Mouse (Mus musculus): ENCODE data around the gene Lxn. TPM values are rescaled to one million over a fixed set of nuclear protein-coding genes. Genes with fewer than 3 reads are reported as not detected.
A peak's percentile ranks its signal among the peaks of the same experiment; 100 is the strongest.

Lxn gene
- 3.7 and 6.3 TPM in 2 replicates for total RNA-seq (2012; rRNA removed)

GRCm38 (mm10) chr3:67463450-67464372 is at the start of gene Lxn:
Gene Lxn, minus strand, starts transcription at chr3:67463926.
- H3K9ac ChIP-seq (ENCODE audit: insufficient read depth, low read depth, low read length, poor library complexity, severe bottlenecking): peak within 1 kb of the TSS; percentile 76
- no peak within 1 kb of the TSS; the same call in 1 of the 2 replicates for H3K27ac ChIP-seq (ENCODE audit: insufficient read depth, low read depth, low read length, poor library complexity, severe bottlenecking)
- H3K9me3 ChIP-seq (ENCODE audit: control insufficient read depth, insufficient read depth, low read depth, low read length): no peaks in the 10 kb centered on the region
- H3K4me1 ChIP-seq (ENCODE audit: control insufficient read depth in 2 of 2, insufficient read depth in 2 of 2, low read length in 2 of 2, poor library complexity in 1 of 2): peaks cover 4 to 5% of the 10 kb centered on the region in 2 experiments; a peak in 2 of 4 replicates
- peak within 1 kb of the TSS; percentile 77 to 79 for H3K4me3 ChIP-seq (ENCODE audit: insufficient read depth in 1 of 2, low read depth in 1 of 2, low read length in 2 of 2, poor library complexity in 1 of 2, severe bottlenecking in 1 of 2)
- in situ Hi-C loops (cut with MboI; ENCODE audit: low sequenced_read_pairs in 2 of 2, unreplicated experiment in 2 of 2): no loop called here
- peaks cover 21% of the 10 kb centered on the region for H3K36me3 ChIP-seq (ENCODE audit: control insufficient read depth, insufficient read depth, low read length, poor library complexity, severe bottlenecking)
- DNase-seq (ENCODE audit: low read depth, low spot score): peak; percentile 56
- TF ChIP-seq HCFC1 (IDR thresholded peaks at IDR 0.05; ENCODE audit: borderline replicate concordance, insufficient read depth, low read length) (no peak), MAFK (IDR thresholded peaks at IDR 0.05; ENCODE audit: insufficient read depth, low read depth, low read length) (no peak), ZC3H11A (IDR thresholded peaks at IDR 0.05; ENCODE audit: borderline replicate concordance, low read depth, low read length) (no peak), ZNF384 (IDR thresholded peaks at IDR 0.05; ENCODE audit: low read depth, low read length) (no peak), CHD2 (IDR thresholded peaks at IDR 0.05; ENCODE audit: low read depth, low read length) (no peak)

- Histone ChIP-seq H3K4me3 (ENCODE audit: insufficient read depth in 1 of 2, low read depth in 1 of 2, low read length in 2 of 2, poor library complexity in 1 of 2, severe bottlenecking in 1 of 2) (no peak overlapping the region), H3K9ac (ENCODE audit: insufficient read depth, low read depth, low read length, poor library complexity, severe bottlenecking) (no peak overlapping the region), H3K27ac (ENCODE audit: insufficient read depth, low read depth, low read length, poor library complexity, severe bottlenecking) (no peak overlapping the region), H3K4me1 (ENCODE audit: control insufficient read depth in 2 of 2, insufficient read depth in 2 of 2, low read length in 2 of 2, poor library complexity in 1 of 2) (no peaks in the 10 kb centered on the region), H3K36me3 (ENCODE audit: control insufficient read depth, insufficient read depth, low read length, poor library complexity, severe bottlenecking) (no peaks in the 10 kb centered on the region), H3K9me3 (ENCODE audit: control insufficient read depth, insufficient read depth, low read depth, low read length) (no peaks in the 10 kb centered on the region)
- in situ Hi-C loops (cut with MboI; ENCODE audit: low sequenced_read_pairs in 2 of 2, unreplicated experiment in 2 of 2): no loop called here
- TF ChIP-seq ZC3H11A (IDR thresholded peaks at IDR 0.05; ENCODE audit: borderline replicate concordance, low read depth, low read length) (peak; percentile 49; the same call in 1 of the 2 replicates), ZNF384 (IDR thresholded peaks at IDR 0.05; ENCODE audit: low read depth, low read length) (no peak), MAFK (IDR thresholded peaks at IDR 0.05; ENCODE audit: insufficient read depth, low read depth, low read length) (no peak)
- peak; percentile 73 for DNase-seq (ENCODE audit: low read depth, low spot score)
Measured at GRCm38 (mm10) chr3:67512807-67513206, 49.1 kb upstream of the Lxn start.

- H3K9me3 ChIP-seq (ENCODE audit: control insufficient read depth, insufficient read depth, low read depth, low read length): no peaks in the 10 kb centered on the region
- TF ChIP-seq HCFC1 (IDR thresholded peaks at IDR 0.05; ENCODE audit: borderline replicate concordance, insufficient read depth, low read length) (no peak), CHD2 (IDR thresholded peaks at IDR 0.05; ENCODE audit: low read depth, low read length) (no peak), MAFK (IDR thresholded peaks at IDR 0.05; ENCODE audit: insufficient read depth, low read depth, low read length) (no peak), ZNF384 (IDR thresholded peaks at IDR 0.05; ENCODE audit: low read depth, low read length) (no peak), ZC3H11A (IDR thresholded peaks at IDR 0.05; ENCODE audit: borderline replicate concordance, low read depth, low read length) (no peak)
- no peak overlapping the region for H3K9ac ChIP-seq (ENCODE audit: insufficient read depth, low read depth, low read length, poor library complexity, severe bottlenecking)
- in situ Hi-C loops (cut with MboI; ENCODE audit: low sequenced_read_pairs in 2 of 2, unreplicated experiment in 2 of 2): no loop called here
- peaks cover 0 to 7% of the 10 kb centered on the region in 2 experiments; a peak in 2 of 4 replicates for H3K4me1 ChIP-seq (ENCODE audit: control insufficient read depth in 2 of 2, insufficient read depth in 2 of 2, low read length in 2 of 2, poor library complexity in 1 of 2)
- no peak overlapping the region for H3K27ac ChIP-seq (ENCODE audit: insufficient read depth, low read depth, low read length, poor library complexity, severe bottlenecking)
- DNase-seq (ENCODE audit: low read depth, low spot score): no peak
- no peak overlapping the region for H3K4me3 ChIP-seq (ENCODE audit: insufficient read depth in 1 of 2, low read depth in 1 of 2, low read length in 2 of 2, poor library complexity in 1 of 2, severe bottlenecking in 1 of 2)
- no peaks in the 10 kb centered on the region for H3K36me3 ChIP-seq (ENCODE audit: control insufficient read depth, insufficient read depth, low read length, poor library complexity, severe bottlenecking)
Measured at GRCm38 (mm10) chr3:67508216-67508892, 44.6 kb upstream of the Lxn start.

- H3K27ac ChIP-seq (ENCODE audit: insufficient read depth, low read depth, low read length, poor library complexity, severe bottlenecking): no peak overlapping the region
- in situ Hi-C loops (cut with MboI; ENCODE audit: low sequenced_read_pairs in 2 of 2, unreplicated experiment in 2 of 2): no loop called here
- TF ChIP-seq ZC3H11A (IDR thresholded peaks at IDR 0.05; ENCODE audit: borderline replicate concordance, low read depth, low read length) (no peak), ZNF384 (IDR thresholded peaks at IDR 0.05; ENCODE audit: low read depth, low read length) (no peak), HCFC1 (IDR thresholded peaks at IDR 0.05; ENCODE audit: borderline replicate concordance, insufficient read depth, low read length) (no peak)
- H3K4me1 ChIP-seq (ENCODE audit: control insufficient read depth in 2 of 2, insufficient read depth in 2 of 2, low read length in 2 of 2, poor library complexity in 1 of 2): peaks cover 0 to 12% of the 10 kb centered on the region in 2 experiments; a peak in 2 of 4 replicates
- no peak for DNase-seq (ENCODE audit: low read depth, low spot score)
- no peaks in the 10 kb centered on the region for H3K36me3 ChIP-seq (ENCODE audit: control insufficient read depth, insufficient read depth, low read length, poor library complexity, severe bottlenecking)
- no peak overlapping the region for H3K9ac ChIP-seq (ENCODE audit: insufficient read depth, low read depth, low read length, poor library complexity, severe bottlenecking)
- H3K4me3 ChIP-seq (ENCODE audit: insufficient read depth in 1 of 2, low read depth in 1 of 2, low read length in 2 of 2, poor library complexity in 1 of 2, severe bottlenecking in 1 of 2): no peak overlapping the region
- no peaks in the 10 kb centered on the region for H3K9me3 ChIP-seq (ENCODE audit: control insufficient read depth, insufficient read depth, low read depth, low read length)
Measured at GRCm38 (mm10) chr3:67505286-67505685, 41.6 kb upstream of the Lxn start.
